ENCODE assay signal across 27 mouse cellular contexts in the genomic region with DNA sequence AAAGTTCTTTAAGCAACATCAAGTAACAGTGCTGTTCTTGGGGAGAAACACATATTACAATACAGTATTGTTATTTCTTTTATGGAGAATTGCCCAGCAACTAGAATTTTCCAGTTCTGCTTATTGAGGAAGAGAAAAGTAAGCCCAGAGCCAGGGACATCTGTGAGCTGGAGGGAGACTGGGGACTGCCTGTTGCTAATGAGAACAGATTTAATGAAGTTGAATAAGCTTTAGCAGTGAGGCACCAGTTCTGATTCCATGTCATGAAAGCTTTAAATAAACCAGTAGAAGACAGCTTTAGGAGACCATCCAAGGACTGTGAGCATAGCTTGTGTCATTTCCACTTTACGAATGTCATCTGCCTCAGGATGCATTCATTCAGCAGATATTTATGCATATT.
"Had no signal": no experiment of that assay in that cellular context is flagged by ENCODE, and none has a peak within 500 bp of the region (broad histone marks: within the 10 kb centered on the region; RNA-seq: fewer than 3 reads in every experiment).

No protein-coding gene starts in this region.

- H3K4me3 ChIP-seq: gastrocnemius, adult 2 months; heart, embryonic 10.5 days; heart, embryonic 12.5 days; hindbrain, embryonic 10.5 days; hindbrain, embryonic 12.5 days; intestine, embryonic 15.5 days; left cerebral cortex, adult 2 months; limb, embryonic 10.5 days; limb, embryonic 12.5 days; liver, embryonic 13.5 days; liver, embryonic 15.5 days had no signal

- H3K27me3 ChIP-seq: heart, embryonic 12.5 days; hindbrain, embryonic 12.5 days; intestine, embryonic 15.5 days; limb, embryonic 12.5 days; liver, embryonic 13.5 days; liver, embryonic 15.5 days had no signal

- H3K27ac ChIP-seq: gastrocnemius, adult 2 months; heart, embryonic 10.5 days; hindbrain, embryonic 10.5 days; hindbrain, embryonic 12.5 days; hindbrain, embryonic 14.5 days; intestine, embryonic 15.5 days; left cerebral cortex, adult 2 months; limb, embryonic 10.5 days; limb, embryonic 12.5 days; liver, embryonic 13.5 days; liver, embryonic 15.5 days had no signal

- DNase-seq: gastrocnemius, adult 2 months; gastrocnemius, postnatal 10 days; gastrocnemius, postnatal 25 days; heart, adult 18-20 months; heart, postnatal 10 days; heart, postnatal 4 days; kidney, adult 18-20 months; kidney, adult 8-10 months; kidney, postnatal 10 days; kidney, postnatal 25 days; kidney, postnatal 4 days; liver; liver, embryonic 13.5 days had no signal

- H3K9ac ChIP-seq: heart, embryonic 12.5 days; hindbrain, embryonic 12.5 days; hindbrain, embryonic 14.5 days; intestine, embryonic 15.5 days; limb, embryonic 12.5 days; liver, embryonic 13.5 days; liver, embryonic 15.5 days had no signal

- H3K36me3 ChIP-seq: heart, embryonic 10.5 days; heart, embryonic 12.5 days; hindbrain, embryonic 10.5 days; hindbrain, embryonic 12.5 days; intestine, embryonic 15.5 days; limb, embryonic 10.5 days; limb, embryonic 12.5 days; liver, embryonic 13.5 days; liver, embryonic 15.5 days had no signal

- H3K9me3 ChIP-seq: heart, embryonic 10.5 days; heart, embryonic 12.5 days; hindbrain, embryonic 10.5 days; hindbrain, embryonic 12.5 days; intestine, embryonic 15.5 days; limb, embryonic 10.5 days; limb, embryonic 12.5 days; liver, embryonic 13.5 days; liver, embryonic 15.5 days had no signal

- ATAC-seq: hindbrain, embryonic 16.5 days; inflammation-experienced regulatory T-cells, adult 6 months; intestine, embryonic 15.5 days; intestine, postnatal 0 days had no signal

- H3K4me1 ChIP-seq: heart, embryonic 10.5 days; heart, embryonic 12.5 days; hindbrain, embryonic 10.5 days; hindbrain, embryonic 12.5 days; intestine, embryonic 15.5 days; limb, embryonic 10.5 days; limb, embryonic 12.5 days; liver, embryonic 13.5 days; liver, embryonic 15.5 days had no signal

- H3K4me2 ChIP-seq: heart, embryonic 12.5 days; hindbrain, embryonic 12.5 days; hindbrain, embryonic 14.5 days; intestine, embryonic 15.5 days; limb, embryonic 12.5 days; liver, embryonic 11.5 days; liver, embryonic 13.5 days; liver, embryonic 15.5 days had no signal
